Mouse (Mus musculus) testis, adult 2 months (tissue): ENCODE measurements around the gene Itpr1.

Experiments used
- CTCF ChIP-seq: fragments of 200-500 bp; IDR thresholded peaks from 2 replicates; pipeline ENCODE4 v1.5.1; 2012; ENCODE audit warnings: low read depth, mild to moderate bottlenecking, inconsistent platforms, low read length, moderate library complexity; ENCODE audit not compliant: control insufficient read depth, insufficient read depth, insufficient replicate concordance
- POLR2A ChIP-seq: fragments of 200-500 bp; IDR thresholded peaks from 2 replicates; pipeline ENCODE4 v1.6.1; 2012; ENCODE audit warnings: low read depth, mild to moderate bottlenecking, inconsistent platforms, low read length, moderate library complexity; ENCODE audit not compliant: control insufficient read depth

DNA sequence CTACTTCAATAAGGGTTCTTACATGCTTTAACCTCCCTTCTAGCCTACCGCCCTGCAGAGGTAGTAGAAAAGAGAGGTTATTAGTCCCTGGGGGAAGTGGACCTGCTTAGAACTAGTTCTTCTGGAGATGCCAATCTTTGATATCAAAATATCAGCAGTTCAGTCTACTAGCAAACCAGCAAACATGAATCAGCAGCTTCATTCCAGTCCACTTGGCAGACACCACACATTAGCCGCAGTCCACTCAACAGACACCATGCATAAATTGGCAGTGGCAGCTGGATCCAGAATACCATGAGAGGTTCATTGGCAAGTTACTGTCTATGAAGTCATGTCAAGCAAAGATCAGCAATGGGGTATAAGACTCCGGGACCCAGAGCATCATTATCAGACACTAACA lies 71.8 kb downstream of the Itpr1 start:
- TF ChIP-seq POLR2A, result no peak
- TF ChIP-seq CTCF, result no peak
